Mouse (Mus musculus) MEL (cell line): ENCODE data around the gene Plekho1. TPM values are rescaled to one million over a fixed set of nuclear protein-coding genes. Genes with fewer than 3 reads are reported as not detected.
A peak's percentile ranks its signal among the peaks of the same experiment; 100 is the strongest.

ENCODE experiments used
- DNase-seq: peaks from one replicate; pipeline ENCODE4 v3.0.0; 2011; ENCODE audit warnings: low read depth, low spot score
- H3K27ac ChIP-seq: 2 replicates; pipeline ENCODE4 v1.5.1; 2012; ENCODE audit warnings: low read depth, mild to moderate bottlenecking, control low read depth, low read length, moderate library complexity; ENCODE audit not compliant: control insufficient read depth
- H3K27me3 ChIP-seq, 2 experiments: fragments of 150-350 bp in 1 of 2; sonication (generic) in 1 of 2; 2 replicates each; pipeline ENCODE4 v1.6.1; 2012; ENCODE audit warnings: low read length in 2 of 2, mild to moderate bottlenecking in 2 of 2, improper control_type of control experiment in 1 of 2, moderate library complexity in 1 of 2; ENCODE audit not compliant: insufficient read depth in 2 of 2, control insufficient read depth in 1 of 2
- H3K36me3 ChIP-seq, 2 experiments: 2 replicates each; pipeline ENCODE4 v1.6.1; 2012 to 2014; ENCODE audit warnings: low read length in 2 of 2, improper control_type of control experiment in 1 of 2, inconsistent platforms in 1 of 2, mild to moderate bottlenecking in 1 of 2; ENCODE audit not compliant: insufficient read depth in 2 of 2, control insufficient read depth in 1 of 2
- H3K4me1 ChIP-seq, 2 experiments: fragments of 150-350 bp in 1 of 2; sonication (generic) in 1 of 2; 2 replicates each; pipeline ENCODE4 v1.6.1; 2012; ENCODE audit warnings: low read length in 2 of 2, improper control_type of control experiment in 1 of 2, mild to moderate bottlenecking in 1 of 2; ENCODE audit not compliant: insufficient read depth in 2 of 2, control insufficient read depth in 1 of 2
- H3K4me3 ChIP-seq, 2 experiments: fragments of 150-350 bp in 1 of 2; sonication (generic) in 1 of 2; 2 replicates each; pipeline ENCODE4 v1.5.1; 2012; ENCODE audit warnings: low read depth in 2 of 2, low read length in 2 of 2, mild to moderate bottlenecking in 2 of 2, moderate library complexity in 2 of 2, control low read depth in 1 of 2, improper control_type of control experiment in 1 of 2; ENCODE audit not compliant: control insufficient read depth in 1 of 2, insufficient read depth in 1 of 2
- H3K79me2 ChIP-seq: 2 replicates; pipeline ENCODE4 v1.6.1; 2012; ENCODE audit warnings: mild to moderate bottlenecking, low read length, moderate library complexity; ENCODE audit not compliant: control insufficient read depth, poor library complexity, insufficient read depth
- H3K9ac ChIP-seq: 2 replicates; pipeline ENCODE4 v1.6.1; 2012; ENCODE audit warnings: low read depth, mild to moderate bottlenecking, control low read depth, low read length, moderate library complexity; ENCODE audit not compliant: control insufficient read depth, poor library complexity, severe bottlenecking
- H3K9me3 ChIP-seq: fragments of 150-350 bp; sonication (generic); replicated peaks from 2 replicates; pipeline ENCODE4 v1.6.1; 2012; ENCODE audit warnings: mild to moderate bottlenecking, low read length, improper control_type of control experiment, moderate library complexity; ENCODE audit not compliant: insufficient read depth
- BHLHE40 ChIP-seq: IDR thresholded peaks from 2 replicates; pipeline ENCODE4 v1.6.1; 2012; ENCODE audit warnings: low read depth, mild to moderate bottlenecking, inconsistent platforms, low read length, improper control_type of control experiment, borderline replicate concordance
- CHD1 ChIP-seq: IDR thresholded peaks from 2 replicates; pipeline ENCODE4 v1.6.1; 2012; ENCODE audit warnings: low read depth, mild to moderate bottlenecking, inconsistent platforms, low read length, improper control_type of control experiment
- CTCF ChIP-seq, 3 experiments: IDR thresholded peaks in 2 of 3; conservative IDR thresholded peaks in 1 of 3; 2 replicates each; pipeline ENCODE4 v1.5.1; 2011 to 2012; ENCODE audit warnings: low read length in 3 of 3, low read depth in 2 of 3, mild to moderate bottlenecking in 2 of 3, improper control_type of control experiment in 1 of 3, inconsistent platforms in 1 of 3, mixed read lengths in 1 of 3, moderate library complexity in 1 of 3; ENCODE audit not compliant: control insufficient read depth in 1 of 3, insufficient read depth in 1 of 3, poor library complexity in 1 of 3, severe bottlenecking in 1 of 3
- EP300 ChIP-seq, 2 experiments: IDR thresholded peaks; 2 replicates each; pipeline ENCODE4 v1.6.1; 2011; ENCODE audit warnings: improper control_type of control experiment in 2 of 2, low read length in 2 of 2, low read depth in 1 of 2, mild to moderate bottlenecking in 1 of 2
- GABPA ChIP-seq: IDR thresholded peaks from 2 replicates; pipeline ENCODE4 v1.6.1; 2012; ENCODE audit warnings: low read depth, mild to moderate bottlenecking, inconsistent platforms, low read length, improper control_type of control experiment, moderate library complexity
- HCFC1 ChIP-seq: IDR thresholded peaks from 2 replicates; pipeline ENCODE4 v1.6.1; 2012; ENCODE audit warnings: low read depth, mild to moderate bottlenecking, inconsistent platforms, low read length, improper control_type of control experiment, moderate library complexity
- JUND ChIP-seq: IDR thresholded peaks from 2 replicates; pipeline ENCODE4 v1.6.1; 2011; ENCODE audit warnings: low read depth, mild to moderate bottlenecking, improper control_type of control experiment, low read length
- KAT2A ChIP-seq: conservative IDR thresholded peaks from 2 replicates; pipeline ENCODE4 v1.6.1; 2012; ENCODE audit warnings: low read depth, low read length, improper control_type of control experiment, inconsistent platforms
- MAFK ChIP-seq: IDR thresholded peaks from 2 replicates; pipeline ENCODE4 v1.6.1; 2011; ENCODE audit warnings: low read depth, mild to moderate bottlenecking, low read length, improper control_type of control experiment, borderline replicate concordance
- MAX ChIP-seq: IDR thresholded peaks from 2 replicates; pipeline ENCODE4 v1.6.1; 2011; ENCODE audit warnings: low read length, improper control_type of control experiment
- MAZ ChIP-seq: IDR thresholded peaks from 2 replicates; pipeline ENCODE4 v1.6.1; 2012; ENCODE audit warnings: low read depth, mild to moderate bottlenecking, inconsistent platforms, low read length, improper control_type of control experiment
- MYB ChIP-seq: IDR thresholded peaks from 2 replicates; pipeline ENCODE4 v1.6.1; 2011; ENCODE audit warnings: mild to moderate bottlenecking, low read depth, low read length, improper control_type of control experiment
- MYC ChIP-seq: IDR thresholded peaks from 2 replicates; pipeline ENCODE4 v1.6.1; 2011; ENCODE audit warnings: low read depth, mild to moderate bottlenecking, low read length, improper control_type of control experiment, moderate library complexity
- POLR2AphosphoS2 ChIP-seq: IDR thresholded peaks from 2 replicates; pipeline ENCODE4 v1.6.1; 2011; ENCODE audit warnings: low read length, improper control_type of control experiment
- POLR2AphosphoS5 ChIP-seq: IDR thresholded peaks from 2 replicates; pipeline ENCODE4 v1.6.1; 2012; ENCODE audit warnings: low read depth, borderline replicate concordance, mild to moderate bottlenecking, inconsistent platforms, low read length, moderate library complexity, mixed read lengths
- SMC3 ChIP-seq: IDR thresholded peaks from 2 replicates; pipeline ENCODE4 v1.6.1; 2011; ENCODE audit warnings: low read depth, low read length, improper control_type of control experiment
- USF1 ChIP-seq: IDR thresholded peaks from 2 replicates; pipeline ENCODE4 v1.6.1; 2014; ENCODE audit warnings: low read depth, mild to moderate bottlenecking, inconsistent platforms, low read length, improper control_type of control experiment, moderate library complexity
- ZC3H11A ChIP-seq: IDR thresholded peaks from 2 replicates; pipeline ENCODE4 v1.6.1; 2012; ENCODE audit warnings: low read depth, mild to moderate bottlenecking, inconsistent platforms, low read length, improper control_type of control experiment
- ZKSCAN1 ChIP-seq: IDR thresholded peaks from 2 replicates; pipeline ENCODE4 v1.6.1; 2012; ENCODE audit warnings: low read depth, mild to moderate bottlenecking, inconsistent platforms, low read length, improper control_type of control experiment, moderate library complexity
- ZMIZ1 ChIP-seq: IDR thresholded peaks from 2 replicates; pipeline ENCODE4 v1.6.1; 2012; ENCODE audit warnings: low read depth, mild to moderate bottlenecking, inconsistent platforms, low read length, improper control_type of control experiment, moderate library complexity
- polyA plus RNA-seq, 2 experiments: library from polyadenylated mRNA; stranded (reverse) in 1 of 2; unstranded in 1 of 2; fragments of >175 nt in 1 of 2; fragments of >200 nt in 1 of 2; gene quantifications; 2 replicates each; pipeline versions ENCODE4 v1.2.1 to v1.2.4; 2012; ENCODE audit warnings: low replicate concordance in 2 of 2, low read depth in 1 of 2; ENCODE audit not compliant: insufficient read length in 2 of 2, insufficient read depth in 1 of 2, missing spikeins in 1 of 2
- total RNA-seq: library from RNA; depleted of rRNA; stranded (reverse); fragments of 300-350 nt; gene quantifications from 2 replicates; pipeline ENCODE4 v1.2.3, GENCODE M21; 2012

Gene Plekho1
- total and polyA plus RNA-seq, 3 experiments: 4.2 to 19.2 TPM; not detected in 1

GRCm38 (mm10) chr3:95990413-95990941, 5.3 kb downstream of the Plekho1 start:
- H3K36me3 ChIP-seq: peaks cover 0 to 14% of the 10 kb centered on the region in 2 experiments; a peak in 2 of 4 replicates
- no peaks in the 10 kb centered on the region for H3K27me3 ChIP-seq
- DNase-seq: no peak
- H3K9ac ChIP-seq: no peak overlapping the region
- H3K4me3 ChIP-seq: no peak overlapping the region
- H3K79me2 ChIP-seq: peaks cover 3% of the 10 kb centered on the region; the same call in 1 of the 2 replicates
- 0 out of 2 replicates have a peak, but pooled peaks have one; percentile 33 for TF ChIP-seq MAFK
- no peak for TF ChIP-seq MAX
- TF ChIP-seq, all 39 proteins: peak for 1
- Histone ChIP-seq H3K4me1 (peaks cover 6 to 24% of the 10 kb centered on the region in 2 experiments; a peak in 3 of 4 replicates), H3K27ac (no peak overlapping the region), H3K9me3 (no peaks in the 10 kb centered on the region)

- Histone ChIP-seq H3K4me1 (peaks cover 6 to 21% of the 10 kb centered on the region in 2 experiments; a peak in 3 of 4 replicates), H3K36me3 (peaks cover 0 to 14% of the 10 kb centered on the region in 2 experiments; a peak in 2 of 4 replicates), H3K27me3 (no peaks in the 10 kb centered on the region), H3K4me3 (no peak overlapping the region), H3K9ac (no peak overlapping the region), H3K9me3 (no peaks in the 10 kb centered on the region), H3K79me2 (no peaks in the 10 kb centered on the region), H3K27ac (no peak overlapping the region)
- DNase-seq: no peak
- TF ChIP-seq ZC3H11A: no peak
- TF ChIP-seq CTCF (IDR thresholded peaks at IDR 0.05 in 2 of 3, conservative IDR thresholded peaks at IDR 0.05 in 1 of 3; ENCODE audit: control insufficient read depth in 1 of 3, insufficient read depth in 1 of 3, low read depth in 2 of 3, low read length in 3 of 3, poor library complexity in 1 of 3, severe bottlenecking in 1 of 3): no peak
- TF ChIP-seq BHLHE40: no peak
- TF ChIP-seq ZKSCAN1: no peak
- TF ChIP-seq KAT2A: no peak
- TF ChIP-seq JUND: no peak
- no peak for TF ChIP-seq CHD1
- no peak for TF ChIP-seq MAFK
- TF ChIP-seq EP300 (IDR thresholded peaks at IDR 0.05; ENCODE audit: low read depth in 1 of 2, low read length in 2 of 2): no peak
- TF ChIP-seq MAZ: no peak
- no peak for TF ChIP-seq MYB
- no peak for TF ChIP-seq POLR2AphosphoS5
- TF ChIP-seq SMC3: no peak
- no peak for TF ChIP-seq HCFC1
- no peak for TF ChIP-seq GABPA
- TF ChIP-seq MYC: no peak
- no peak for TF ChIP-seq ZMIZ1
- no peak for TF ChIP-seq USF1
- TF ChIP-seq POLR2AphosphoS2: no peak
Observed at GRCm38 (mm10) chr3:95988969-95989368, 6.8 kb downstream of the Plekho1 start.
